Mouse (Mus musculus): ENCODE results near the gene Slc50a1. TPM values are rescaled to one million over a fixed set of nuclear protein-coding genes. Genes with fewer than 3 reads are reported as not detected.

Slc50a1 gene
- polyA plus RNA-seq, 1 experiment from 2014 or later, result 36.2 TPM

DNA sequence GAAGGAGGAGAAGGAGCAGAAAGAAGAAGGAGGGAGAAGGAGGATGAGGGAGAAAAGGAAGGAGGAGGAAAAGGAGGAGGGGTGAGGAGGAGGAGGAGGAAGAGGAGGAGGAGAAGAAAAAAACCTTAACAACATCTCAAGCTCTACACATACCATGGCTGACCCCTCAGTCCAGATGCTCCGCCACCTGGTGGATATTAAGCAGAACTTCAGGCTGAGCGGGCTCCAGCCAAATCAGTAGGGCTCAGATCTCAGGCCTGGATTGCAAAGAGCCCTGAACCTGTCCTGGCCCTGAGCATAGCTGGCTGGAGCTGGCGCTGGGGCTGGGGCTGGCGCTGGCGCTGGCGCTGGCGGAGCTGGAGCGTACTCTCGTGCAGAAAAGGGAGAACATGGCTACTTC lies 37.7 kb upstream of the Slc50a1 start:
- Histone ChIP-seq H3K4me1 (replicated peaks) (no peaks in the 10 kb centered on the region), H3K4me3 (no peak overlapping the region), H3K4me2 (no peak overlapping the region), H3K9ac (no peak overlapping the region), H3K9me3 (no peaks in the 10 kb centered on the region), H3K27me3 (no peaks in the 10 kb centered on the region), H3K27ac (replicated peaks) (no peak overlapping the region), H3K36me3 (peaks cover 2% of the 10 kb centered on the region)
- ATAC-seq (ENCODE audit: low FRiP score, low read depth), result peak; percentile 85
- WGBS, result 4% methylated on average over 9 of the region's 9 CpGs

DNA sequence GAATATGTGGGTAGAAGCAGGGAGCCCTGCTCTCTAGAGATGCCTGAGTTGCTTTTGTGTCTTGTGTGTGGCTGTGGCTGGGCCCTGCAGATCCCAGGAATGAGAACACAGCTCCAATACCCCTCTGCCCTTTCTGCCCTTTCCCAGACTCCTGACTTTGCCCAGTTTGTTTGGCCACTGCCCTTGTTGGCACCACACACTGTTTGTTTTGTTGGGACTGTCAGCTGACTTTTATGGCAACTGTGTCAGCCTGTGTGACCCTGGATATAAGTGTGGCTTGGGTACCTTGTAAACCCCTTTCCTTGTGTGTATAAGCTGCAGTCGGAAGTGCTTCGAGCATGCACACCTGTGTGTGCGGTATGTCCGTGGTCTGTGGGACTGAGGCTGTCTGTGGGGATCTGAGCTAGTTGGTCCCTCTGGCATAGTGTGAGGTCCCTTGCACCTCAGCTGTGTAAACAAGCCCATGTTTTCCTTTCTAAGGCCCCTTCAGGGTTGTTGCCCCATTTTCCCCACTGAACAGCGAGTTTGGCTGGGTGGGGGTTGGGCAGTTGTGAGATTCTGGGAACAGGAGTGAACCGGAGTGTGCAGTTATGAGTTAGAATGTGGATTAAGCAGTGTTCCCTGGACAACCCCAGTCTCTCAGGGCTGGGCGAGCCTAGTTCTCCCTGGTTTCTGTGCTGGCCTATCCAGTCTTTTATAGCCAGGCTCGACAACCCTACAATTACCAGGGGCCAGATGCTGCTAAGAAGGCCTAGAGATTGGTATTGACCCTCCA lies 35.4 kb upstream of the Slc50a1 start:
- no peaks in the 10 kb centered on the region for H3K27me3 ChIP-seq
- no peak overlapping the region for H3K27ac ChIP-seq (replicated peaks)
- H3K36me3 ChIP-seq, result no peaks in the 10 kb centered on the region
- no peaks in the 10 kb centered on the region for H3K9me3 ChIP-seq
- ATAC-seq (ENCODE audit: low FRiP score, low read depth), result no peak
- no peaks in the 10 kb centered on the region for H3K4me1 ChIP-seq (replicated peaks)
- WGBS, result 78% methylated on average over 8 of the region's 8 CpGs
- no peak overlapping the region for H3K4me2 ChIP-seq
- no peak overlapping the region for H3K9ac ChIP-seq
- no peak overlapping the region for H3K4me3 ChIP-seq

DNA sequence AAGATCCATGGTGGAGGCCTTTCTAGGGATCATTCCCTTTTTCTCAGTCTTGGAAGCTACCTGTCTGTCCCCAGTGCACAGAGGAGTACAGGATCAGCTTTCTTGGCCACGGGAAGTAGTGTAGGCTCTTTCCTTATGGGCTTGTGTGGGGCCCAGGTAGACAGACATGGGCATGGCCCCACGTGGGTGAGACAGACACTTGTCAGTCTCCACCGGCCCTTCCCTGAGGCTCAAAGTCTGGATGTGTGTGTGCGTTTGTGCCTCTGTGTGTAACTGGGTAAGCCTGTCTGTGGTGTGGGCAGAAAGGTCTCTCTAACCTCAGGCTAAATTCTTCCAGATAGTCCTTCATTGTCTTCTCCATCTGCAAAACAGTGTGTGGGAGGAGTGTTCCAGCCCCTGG lies 34.7 kb upstream of the Slc50a1 start:
- Histone ChIP-seq H3K9ac (no peak overlapping the region), H3K36me3 (no peaks in the 10 kb centered on the region), H3K4me2 (no peak overlapping the region), H3K4me3 (no peak overlapping the region), H3K27me3 (peaks cover 4% of the 10 kb centered on the region), H3K9me3 (no peaks in the 10 kb centered on the region), H3K27ac (replicated peaks) (no peak overlapping the region), H3K4me1 (replicated peaks) (no peaks in the 10 kb centered on the region)
- WGBS, result 70% methylated on average over 4 of the region's 4 CpGs
- ATAC-seq (ENCODE audit: low FRiP score, low read depth), result no peak

DNA sequence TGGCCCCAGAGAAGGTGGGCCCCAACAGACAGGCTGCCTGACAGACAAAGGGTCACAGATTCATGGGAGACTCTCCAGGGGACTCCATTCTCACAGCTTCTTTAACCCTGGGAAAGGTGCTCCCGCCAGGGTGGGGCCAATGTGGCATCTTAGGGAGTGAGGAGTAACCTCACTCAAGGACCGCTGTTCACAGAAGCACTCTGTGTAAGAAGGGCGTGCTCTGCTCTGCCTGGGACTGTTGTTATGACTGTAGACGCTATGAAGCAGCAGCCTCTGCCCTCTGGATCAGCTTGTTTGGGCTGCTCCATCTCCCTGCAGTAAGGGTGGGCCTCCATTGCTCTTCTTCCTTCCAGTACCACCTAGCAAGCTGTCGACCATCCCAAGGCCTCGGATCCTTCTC lies 34.1 kb upstream of the Slc50a1 start:
- H3K9me3 ChIP-seq, result no peaks in the 10 kb centered on the region

DNA sequence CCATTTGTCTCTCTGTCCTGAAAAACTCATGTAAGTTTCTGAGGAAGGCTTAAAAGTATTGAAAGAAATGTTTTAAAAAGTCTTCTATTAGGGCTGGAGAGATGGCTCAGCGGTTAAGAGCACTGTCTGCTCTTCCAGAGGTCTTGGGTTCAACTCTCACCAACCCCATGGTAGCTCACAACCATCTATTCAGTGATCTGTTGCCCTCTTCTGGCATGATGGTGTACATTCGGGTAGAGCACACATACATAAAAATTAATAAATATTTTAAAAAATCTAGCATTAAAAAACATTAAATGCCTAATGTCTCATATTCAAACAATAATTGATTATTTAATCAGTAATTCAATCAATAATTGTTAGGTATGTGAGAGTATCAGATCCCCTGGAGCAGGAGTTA lies 30.1 kb upstream of the Slc50a1 start:
- 71% methylated on average over 2 of the region's 2 CpGs for WGBS
- Histone ChIP-seq H3K9ac (no peak overlapping the region), H3K27me3 (peaks cover 4% of the 10 kb centered on the region)

More for the DNA sequence above, 34.1 kb upstream of the Slc50a1 start:
- no peaks in the 10 kb centered on the region for H3K36me3 ChIP-seq
- H3K27me3 ChIP-seq, result peaks cover 4% of the 10 kb centered on the region
- H3K4me3 ChIP-seq, result no peak overlapping the region
- no peak for ATAC-seq (ENCODE audit: low FRiP score, low read depth)
- WGBS, result 67% methylated on average over 6 of the region's 6 CpGs
- no peak overlapping the region for H3K4me2 ChIP-seq
- H3K27ac ChIP-seq (replicated peaks), result no peak overlapping the region
- H3K4me1 ChIP-seq (replicated peaks), result peaks cover 5% of the 10 kb centered on the region
- H3K9ac ChIP-seq, result no peak overlapping the region

DNA sequence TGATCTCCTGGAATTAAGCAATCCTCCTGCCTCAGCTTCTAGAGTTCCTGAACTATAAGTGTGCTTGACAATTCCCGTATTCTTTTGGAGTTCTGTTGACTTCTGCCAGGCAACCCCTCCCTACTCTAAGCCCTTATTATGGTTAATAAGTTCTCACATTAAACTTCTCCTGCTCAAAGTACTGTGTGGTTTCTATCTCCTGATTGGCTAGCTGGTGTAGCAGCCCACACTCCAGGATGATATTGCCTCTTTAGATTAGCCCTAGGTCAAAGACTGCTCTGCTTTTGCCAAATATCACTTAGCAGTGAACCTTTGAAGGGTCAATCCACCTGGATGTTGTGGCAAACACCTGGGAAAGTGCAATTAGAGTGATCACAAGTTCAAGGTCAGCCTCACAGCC lies 29.7 kb upstream of the Slc50a1 start:
- H3K27me3 ChIP-seq, result peaks cover 4% of the 10 kb centered on the region
- H3K4me2 ChIP-seq, result peak overlapping the region; percentile 47
- no peak overlapping the region for H3K4me3 ChIP-seq
- ATAC-seq (ENCODE audit: low FRiP score, low read depth), result no peak
- no peaks in the 10 kb centered on the region for H3K36me3 ChIP-seq
- WGBS, result 71% methylated on average over 1 of the region's 1 CpGs
- H3K27ac ChIP-seq (replicated peaks), result no peak overlapping the region
- H3K9me3 ChIP-seq, result no peaks in the 10 kb centered on the region
- H3K9ac ChIP-seq, result no peak overlapping the region
- peaks cover 7% of the 10 kb centered on the region for H3K4me1 ChIP-seq (replicated peaks)

More for the DNA sequence above, 30.1 kb upstream of the Slc50a1 start:
- no peak overlapping the region for H3K4me3 ChIP-seq
- peaks cover 7% of the 10 kb centered on the region for H3K4me1 ChIP-seq (replicated peaks)
- ATAC-seq (ENCODE audit: low FRiP score, low read depth), result no peak
- no peak overlapping the region for H3K4me2 ChIP-seq
- H3K36me3 ChIP-seq, result no peaks in the 10 kb centered on the region
- no peak overlapping the region for H3K27ac ChIP-seq (replicated peaks)
- H3K9me3 ChIP-seq, result no peaks in the 10 kb centered on the region

DNA sequence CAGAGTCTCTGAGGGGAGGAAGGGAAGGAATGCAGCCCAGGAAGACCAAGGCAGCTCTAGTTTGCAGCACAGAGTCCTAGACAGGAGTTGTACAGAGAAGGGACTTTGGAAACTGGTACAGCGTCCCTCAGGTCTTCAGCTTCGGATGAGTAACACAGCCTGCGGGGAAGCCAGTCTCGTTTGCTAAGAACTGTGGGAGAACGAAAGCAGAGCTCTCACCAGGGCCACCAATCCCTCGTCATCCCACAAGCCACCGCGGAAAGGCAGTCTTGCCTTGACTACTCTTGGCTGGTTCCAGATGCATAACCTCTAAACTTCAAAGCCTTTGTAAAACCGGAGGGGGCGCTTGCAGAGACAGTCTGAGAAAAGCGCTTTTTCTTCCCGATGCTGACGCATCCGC lies 29.1 kb upstream of the Slc50a1 start:
- Histone ChIP-seq H3K9me3 (no peaks in the 10 kb centered on the region), H3K27ac (replicated peaks) (no peak overlapping the region), H3K4me2 (peak overlapping the region; percentile 47), H3K27me3 (peaks cover 4% of the 10 kb centered on the region), H3K4me3 (peak overlapping the region; percentile 16; the same call in 1 of the 2 replicates), H3K36me3 (no peaks in the 10 kb centered on the region), H3K4me1 (replicated peaks) (peaks cover 7% of the 10 kb centered on the region), H3K9ac (no peak overlapping the region)
- 0 out of 2 replicates have a peak, but pooled peaks have one; percentile 30 for ATAC-seq (ENCODE audit: low FRiP score, low read depth)
- WGBS, result 4% methylated on average over 14 of the region's 14 CpGs

DNA sequence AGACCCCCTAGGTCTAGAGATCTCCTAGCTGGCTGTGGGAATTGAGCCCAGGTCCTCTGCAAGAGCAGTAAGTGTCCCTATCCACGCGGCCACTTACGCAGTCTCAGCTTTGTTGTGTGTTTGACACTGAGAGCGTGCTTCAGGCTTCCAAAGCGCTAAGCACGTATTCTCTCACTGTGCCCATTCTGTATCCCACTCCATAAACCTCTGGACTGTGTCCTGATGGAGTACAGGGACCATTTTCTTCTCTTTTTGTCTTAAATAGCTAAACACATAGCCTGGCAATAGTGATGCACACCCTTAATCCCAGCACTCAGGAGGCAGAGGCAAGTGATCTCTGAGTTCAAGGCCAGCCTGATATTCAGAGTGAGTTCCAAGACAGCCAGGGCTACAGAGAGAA lies 28.5 kb upstream of the Slc50a1 start:
- 82% methylated on average over 6 of the region's 6 CpGs for WGBS
- no peak for ATAC-seq (ENCODE audit: low FRiP score, low read depth)
- no peak overlapping the region for H3K27ac ChIP-seq (replicated peaks)

DNA sequence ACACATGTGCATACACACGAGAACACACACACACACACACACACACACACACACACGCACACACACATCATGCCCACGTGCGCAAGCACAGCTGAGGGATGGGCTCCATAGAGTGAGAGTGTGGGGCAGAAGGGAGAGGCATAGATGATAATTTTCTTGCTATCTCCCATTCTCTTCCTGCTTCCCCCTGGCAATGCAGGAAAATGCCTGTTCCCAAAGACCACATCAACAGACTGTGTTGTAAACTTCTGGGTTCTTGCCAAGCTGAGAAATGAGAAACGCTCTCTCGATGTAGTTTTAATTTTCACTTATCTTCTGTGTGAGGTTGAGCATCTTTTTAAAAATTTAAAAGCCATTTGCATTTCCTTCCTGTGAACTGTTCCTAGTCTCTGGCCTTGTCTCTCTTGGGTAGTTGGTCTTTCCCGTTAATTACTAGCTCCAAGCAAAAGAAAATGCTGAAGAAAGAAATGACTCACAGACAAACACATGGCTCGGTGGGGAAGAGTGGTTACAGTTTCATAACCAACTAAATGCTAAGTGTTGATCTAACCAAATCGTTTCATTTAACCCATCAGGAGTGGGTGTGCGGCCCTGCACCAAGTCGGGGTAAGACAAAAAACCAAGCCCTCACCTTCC lies 26.5 kb upstream of the Slc50a1 start:
- no peak overlapping the region for H3K9ac ChIP-seq
- peaks cover 7% of the 10 kb centered on the region for H3K4me1 ChIP-seq (replicated peaks)
- no peak overlapping the region for H3K4me2 ChIP-seq
- 81% methylated on average over 11 of the region's 11 CpGs for WGBS
- ATAC-seq (ENCODE audit: low FRiP score, low read depth), result no peak
- no peak overlapping the region for H3K4me3 ChIP-seq
- no peaks in the 10 kb centered on the region for H3K36me3 ChIP-seq
- peaks cover 4% of the 10 kb centered on the region for H3K27me3 ChIP-seq
- no peak overlapping the region for H3K27ac ChIP-seq (replicated peaks)
- H3K9me3 ChIP-seq, result no peaks in the 10 kb centered on the region

More for the DNA sequence above, 28.5 kb upstream of the Slc50a1 start:
- Histone ChIP-seq H3K4me3 (no peak overlapping the region), H3K9ac (no peak overlapping the region), H3K36me3 (no peaks in the 10 kb centered on the region), H3K4me1 (replicated peaks) (peaks cover 7% of the 10 kb centered on the region), H3K4me2 (no peak overlapping the region), H3K27me3 (peaks cover 4% of the 10 kb centered on the region), H3K9me3 (no peaks in the 10 kb centered on the region)

DNA sequence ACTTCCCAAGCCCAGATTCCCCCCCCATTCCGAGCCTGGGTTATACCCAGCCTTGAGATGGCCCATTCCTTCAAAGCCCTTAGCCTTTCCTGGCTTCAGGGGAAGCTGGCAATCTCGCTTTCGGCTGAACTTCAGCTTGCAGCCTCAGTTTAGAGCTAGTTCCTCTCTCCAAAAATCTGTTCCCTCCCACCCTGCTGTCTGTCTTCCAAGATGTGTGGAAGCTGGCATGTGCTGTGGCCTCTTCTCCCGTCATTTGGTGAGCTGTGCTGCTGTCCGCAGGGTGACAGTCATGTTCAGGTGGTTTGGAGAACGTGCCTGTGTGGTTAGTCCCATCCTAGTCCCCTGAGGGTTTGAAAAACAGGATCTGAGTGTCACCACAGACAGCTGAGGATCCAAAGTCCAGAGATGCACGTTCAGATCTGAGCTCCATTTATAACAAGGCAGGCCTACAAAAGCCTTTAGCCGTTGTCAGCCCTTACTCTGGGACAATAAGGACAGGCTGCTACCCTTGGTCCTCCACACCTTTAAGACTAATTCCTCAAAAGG lies 25.4 kb upstream of the Slc50a1 start:
- ATAC-seq (ENCODE audit: low FRiP score, low read depth), result no peak
- H3K36me3 ChIP-seq, result no peaks in the 10 kb centered on the region
- peaks cover 7% of the 10 kb centered on the region for H3K4me1 ChIP-seq (replicated peaks)
- no peak overlapping the region for H3K9ac ChIP-seq
- no peaks in the 10 kb centered on the region for H3K9me3 ChIP-seq
- no peak overlapping the region for H3K4me3 ChIP-seq
- 89% methylated on average over 8 of the region's 8 CpGs for WGBS
- peaks cover 4% of the 10 kb centered on the region for H3K27me3 ChIP-seq
- no peak overlapping the region for H3K27ac ChIP-seq (replicated peaks)
- H3K4me2 ChIP-seq, result no peak overlapping the region

DNA sequence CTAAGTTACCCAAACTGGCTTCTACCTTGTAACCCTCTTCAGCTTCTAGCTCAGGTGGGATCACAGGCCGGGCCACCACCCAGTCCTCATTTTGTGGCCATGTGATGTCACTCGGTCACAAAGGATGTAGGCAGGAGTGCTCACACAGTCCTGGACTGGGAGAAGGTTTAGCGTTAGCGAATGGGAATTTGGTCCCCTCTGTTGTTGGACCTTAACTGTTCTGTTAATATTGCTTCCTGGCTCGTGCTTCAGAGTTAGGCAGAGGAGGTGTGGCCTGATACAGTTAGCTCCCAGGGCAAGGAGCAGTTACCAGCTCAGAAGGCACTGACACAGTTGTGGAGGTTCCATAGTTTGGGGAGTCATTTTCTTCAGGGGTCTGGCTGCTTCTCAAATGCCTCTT lies 23.8 kb upstream of the Slc50a1 start:
- no peak for ATAC-seq (ENCODE audit: low FRiP score, low read depth)
- H3K27ac ChIP-seq (replicated peaks), result no peak overlapping the region
- H3K27me3 ChIP-seq, result no peaks in the 10 kb centered on the region
- H3K36me3 ChIP-seq, result no peaks in the 10 kb centered on the region
- no peaks in the 10 kb centered on the region for H3K4me1 ChIP-seq (replicated peaks)
- no peak overlapping the region for H3K4me2 ChIP-seq
- 80% methylated on average over 5 of the region's 5 CpGs for WGBS
- no peak overlapping the region for H3K4me3 ChIP-seq
- H3K9me3 ChIP-seq, result no peaks in the 10 kb centered on the region
- H3K9ac ChIP-seq, result no peak overlapping the region

DNA sequence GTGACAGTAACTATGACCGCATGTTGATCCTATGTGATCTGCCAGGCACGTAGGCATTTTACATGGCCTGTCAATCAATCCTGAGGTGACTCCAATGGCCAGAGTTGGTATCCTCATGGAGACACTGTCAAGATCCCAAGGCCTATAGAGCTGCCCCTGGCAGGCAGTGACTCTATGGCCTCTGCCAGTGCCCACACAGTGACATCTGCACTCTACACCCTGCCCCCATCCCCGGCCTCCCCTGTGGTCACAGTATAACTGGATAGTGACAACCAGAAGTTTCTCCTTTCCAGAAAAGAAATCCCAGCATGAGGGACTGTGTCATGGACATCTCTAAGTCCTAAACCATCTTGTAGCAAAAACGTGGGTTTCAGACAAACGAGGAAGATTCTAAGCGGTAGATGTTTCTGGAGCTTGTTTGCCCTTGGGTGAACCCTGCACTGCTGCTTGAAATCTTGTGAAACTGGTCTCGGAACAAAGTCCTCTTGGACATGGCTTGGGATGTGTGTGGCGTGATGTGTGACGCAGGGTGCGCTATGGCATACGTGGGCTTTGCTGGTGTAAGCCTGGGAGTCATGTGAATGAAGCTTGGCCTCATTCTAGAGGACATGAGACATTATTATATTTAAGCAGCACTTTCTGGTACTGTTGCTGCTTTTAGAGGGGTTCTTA lies 23.0 kb upstream of the Slc50a1 start:
- Histone ChIP-seq H3K36me3 (no peaks in the 10 kb centered on the region), H3K9me3 (no peaks in the 10 kb centered on the region), H3K9ac (no peak overlapping the region), H3K4me1 (replicated peaks) (no peaks in the 10 kb centered on the region), H3K4me2 (no peak overlapping the region), H3K27ac (replicated peaks) (no peak overlapping the region), H3K27me3 (no peaks in the 10 kb centered on the region), H3K4me3 (no peak overlapping the region)
- ATAC-seq (ENCODE audit: low FRiP score, low read depth), result no peak
- 90% methylated on average over 11 of the region's 11 CpGs for WGBS
